Mouse (Mus musculus) liver, adult 2 months (tissue): ENCODE data around the gene Itgb4. TPM values are rescaled to one million over a fixed set of nuclear protein-coding genes. Genes with fewer than 3 reads are reported as not detected.

Experiments
- DNase-seq: peaks from one replicate; pipeline ENCODE4 v3.0.0-alpha.2; 2011; ENCODE audit warnings: low read depth, low spot score; ENCODE audit errors: extremely low read depth
- H3K27ac ChIP-seq: fragments of 200-500 bp; replicated peaks from 2 replicates; pipeline ENCODE4 v1.5.1; 2012; ENCODE audit warnings: low read depth, mild to moderate bottlenecking, control low read depth, inconsistent platforms, low read length; ENCODE audit not compliant: insufficient read depth
- H3K27me3 ChIP-seq: fragments of 200-500 bp; 2 replicates; pipeline ENCODE4 v1.6.1; 2012; ENCODE audit warnings: mild to moderate bottlenecking, moderate library complexity, low read length, inconsistent platforms; ENCODE audit not compliant: control insufficient read depth, insufficient read depth
- H3K36me3 ChIP-seq: fragments of 200-500 bp; 2 replicates; pipeline ENCODE4 v1.6.1; 2012; ENCODE audit warnings: low read length, inconsistent platforms; ENCODE audit not compliant: control insufficient read depth, insufficient read depth
- H3K4me1 ChIP-seq: fragments of 200-500 bp; 2 replicates; pipeline ENCODE4 v1.6.1; 2011; ENCODE audit warnings: low read length; ENCODE audit not compliant: control insufficient read depth, insufficient read depth
- H3K4me3 ChIP-seq: fragments of 200-500 bp; 2 replicates; pipeline ENCODE4 v1.5.1; 2011; ENCODE audit warnings: low read depth, mild to moderate bottlenecking, control low read depth, low read length, moderate library complexity; ENCODE audit not compliant: insufficient read depth
- H3K79me2 ChIP-seq: fragments of 200-500 bp; 2 replicates; pipeline ENCODE4 v1.6.1; 2012; ENCODE audit warnings: inconsistent platforms, mild to moderate bottlenecking, low read length, moderate library complexity; ENCODE audit not compliant: control insufficient read depth, insufficient read depth
- H3K9ac ChIP-seq: fragments of 200-500 bp; 2 replicates; pipeline ENCODE4 v1.6.1; 2012; ENCODE audit warnings: low read depth, mild to moderate bottlenecking, control low read depth, inconsistent platforms, low read length
- CTCF ChIP-seq: fragments of 200-500 bp; IDR thresholded peaks from 2 replicates; pipeline ENCODE4 v1.5.1; 2011; ENCODE audit warnings: low read depth, low read length, control low read depth
- POLR2A ChIP-seq: fragments of 200-500 bp; IDR thresholded peaks from 2 replicates; pipeline ENCODE4 v1.6.1; 2011; ENCODE audit warnings: low read length, control low read depth; ENCODE audit not compliant: insufficient read depth; ENCODE audit errors: extremely low read depth
- WGBS: fragments of 180-500 bp; shearing (Covaris S2); methylation state at CpG from one replicate; pipeline ENCODE4 v1.1.7; 2018; 5-methylcytosine and 5-hydroxymethylcytosine counted together
- polyA plus RNA-seq: library from polyadenylated mRNA; depleted of rRNA; stranded (reverse); fragments of >200 nt; gene quantifications from 2 replicates; pipeline ENCODE4 v1.2.3, GENCODE M21; 2012
- total RNA-seq: library from RNA; depleted of rRNA; stranded (reverse); fragments of >200 nt; gene quantifications from 2 replicates; pipeline ENCODE4 v1.2.3, GENCODE M21; 2014

Gene Itgb4
- total and polyA plus RNA-seq, 2 experiments: 0.18 to 0.65 TPM

GRCm38 (mm10) chr11:116023771-116024355, 49.4 kb downstream of the Itgb4 start:
- Histone ChIP-seq H3K36me3 (peaks cover 13% of the 10 kb centered on the region), H3K9ac (peak overlapping the region; percentile 96), H3K4me1 (peaks cover 3% of the 10 kb centered on the region; the same call in 1 of the 2 replicates), H3K27ac (peak overlapping the region; percentile 92), H3K79me2 (peaks cover 10% of the 10 kb centered on the region; the same call in 1 of the 2 replicates), H3K27me3 (no peaks in the 10 kb centered on the region), H3K4me3 (peak overlapping the region; percentile 67)
- WGBS: under 1% methylated on average over 49 of the region's 57 CpGs
- peak; percentile 35 for DNase-seq
- TF ChIP-seq CTCF (peak; percentile 73), POLR2A (no peak)

GRCm38 (mm10) chr11:116024356-116024808, 49.9 kb downstream of the Itgb4 start:
- H3K27ac ChIP-seq: peak overlapping the region; percentile 92
- WGBS: under 1% methylated on average over 37 of the region's 37 CpGs
- peaks cover 7% of the 10 kb centered on the region for H3K4me1 ChIP-seq
- TF ChIP-seq CTCF: no peak
- peak; percentile 100 for TF ChIP-seq POLR2A
- peak; percentile 98 for DNase-seq
- H3K9ac ChIP-seq: peak overlapping the region; percentile 96
- peak overlapping the region; percentile 67 for H3K4me3 ChIP-seq
- H3K79me2 ChIP-seq: peaks cover 10% of the 10 kb centered on the region; the same call in 1 of the 2 replicates
- peaks cover 13% of the 10 kb centered on the region for H3K36me3 ChIP-seq
- H3K27me3 ChIP-seq: no peaks in the 10 kb centered on the region

DNA sequence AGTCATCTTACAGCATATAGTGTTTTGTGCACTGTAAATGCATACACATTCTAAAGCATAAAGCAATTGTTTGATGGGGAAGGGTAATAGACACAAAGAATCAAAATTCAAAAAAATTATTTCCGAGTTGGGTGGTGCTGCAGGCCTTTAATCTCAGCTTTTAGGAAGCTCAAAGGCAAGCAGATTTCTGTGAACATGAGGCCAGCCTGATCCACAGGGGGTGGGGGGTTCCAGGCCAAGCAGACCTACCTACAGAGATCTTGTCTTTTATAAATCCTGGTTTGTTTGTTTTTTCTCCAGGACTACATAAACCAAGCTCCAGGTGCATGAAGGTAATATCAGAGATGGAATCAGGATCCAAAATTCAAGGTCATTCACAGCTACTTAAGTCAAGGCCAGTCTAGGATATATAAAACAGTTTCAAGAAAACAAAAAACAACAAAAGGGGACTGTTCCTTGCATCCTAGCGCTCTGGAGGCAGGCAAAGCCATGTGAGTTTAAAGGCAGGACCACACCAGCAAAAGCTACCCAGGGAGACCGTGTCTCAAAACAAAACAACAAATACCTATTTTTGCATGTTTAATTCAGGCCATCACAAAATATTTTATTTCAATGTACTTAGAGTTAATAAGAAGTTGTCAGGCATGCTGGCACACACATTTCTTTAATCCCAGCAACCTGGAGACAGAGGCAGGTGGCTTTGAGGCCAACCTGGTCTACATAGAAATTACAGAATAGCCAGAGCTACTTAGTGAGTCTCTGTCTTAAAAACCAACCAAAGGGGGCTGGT, 50.7 kb downstream of the Itgb4 start:
- DNase-seq: no peak
- no peak overlapping the region for H3K27ac ChIP-seq
- no peak for TF ChIP-seq POLR2A
- H3K4me1 ChIP-seq: peaks cover 7% of the 10 kb centered on the region
- H3K36me3 ChIP-seq: peaks cover 13% of the 10 kb centered on the region
- 92% methylated on average over 3 of the region's 3 CpGs for WGBS
- peaks cover 10% of the 10 kb centered on the region; the same call in 1 of the 2 replicates for H3K79me2 ChIP-seq
- H3K27me3 ChIP-seq: no peaks in the 10 kb centered on the region
- H3K4me3 ChIP-seq: no peak overlapping the region
- no peak overlapping the region for H3K9ac ChIP-seq

- Histone ChIP-seq H3K79me2 (peaks cover 13% of the 10 kb centered on the region; the same call in 1 of the 2 replicates), H3K27ac (peak within 1 kb of the TSS; percentile 85), H3K27me3 (no peaks in the 10 kb centered on the region), H3K4me3 (peak within 1 kb of the TSS; percentile 4), H3K9ac (peak within 1 kb of the TSS; percentile 44), H3K4me1 (peaks cover 10% of the 10 kb centered on the region), H3K36me3 (peaks cover 2% of the 10 kb centered on the region; the same call in 1 of the 2 replicates)
- TF ChIP-seq CTCF: no peak
- TF ChIP-seq POLR2A: peak; percentile 67
- 20% methylated on average over 4 of the region's 4 CpGs for WGBS
- peak; percentile 84 for DNase-seq
Observed at GRCm38 (mm10) chr11:116027756-116028155, 53.2 kb downstream of the Itgb4 start, which contains the start of gene H3f3b. TSS of gene H3f3b (minus strand) at chr11:116027962.

GRCm38 (mm10) chr11:116028177-116028865, 53.8 kb downstream of the Itgb4 start:
- peak; percentile 55 for DNase-seq
- TF ChIP-seq POLR2A (no peak), CTCF (no peak)
- WGBS: 24% methylated on average over 9 of the region's 9 CpGs
- Histone ChIP-seq H3K27ac (peak overlapping the region; percentile 85), H3K27me3 (no peaks in the 10 kb centered on the region), H3K9ac (peak overlapping the region; percentile 3), H3K4me1 (peaks cover 10% of the 10 kb centered on the region), H3K4me3 (no peak overlapping the region), H3K79me2 (peaks cover 15% of the 10 kb centered on the region; the same call in 1 of the 2 replicates), H3K36me3 (peaks cover 1% of the 10 kb centered on the region; the same call in 1 of the 2 replicates)
